Mouse (Mus musculus): ENCODE results near the gene Akap10. TPM values are rescaled to one million over a fixed set of nuclear protein-coding genes. Genes with fewer than 3 reads are reported as not detected.
"Not testable (repeated sequence)": the region's sequence is repeated elsewhere in the genome, so short reads cannot be mapped to it uniquely, and the experiment has no call there.

Akap10 gene
- total RNA-seq, 2 experiments from 2014 or later, result 35.5 to 40.5 TPM

DNA sequence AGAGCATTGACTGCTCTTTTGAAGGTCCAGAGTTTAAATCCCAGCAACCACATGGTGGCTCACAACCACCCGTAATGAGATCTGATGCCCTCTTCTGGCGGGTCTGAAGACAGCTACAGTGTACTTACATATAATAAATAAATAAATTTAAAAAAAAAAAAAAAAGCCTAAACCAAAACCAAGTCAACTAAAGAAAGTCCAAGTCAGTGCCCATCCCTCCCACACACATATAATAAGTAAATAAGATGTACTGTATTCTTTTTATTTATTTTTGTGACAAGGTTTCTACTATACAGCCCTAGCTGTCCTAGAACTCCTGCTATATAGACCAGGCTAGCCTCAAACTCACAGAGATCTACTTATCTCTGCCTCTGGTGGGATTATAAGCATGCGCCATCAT, 89.4 kb downstream of the Akap10 start:
- DNase-seq (ENCODE audit: low spot score in 2 of 2); intact Hi-C loops (cut with DNase I): not testable (repeated sequence)

- DNase-seq (ENCODE audit: low spot score in 2 of 2), result no peak
- intact Hi-C loops (cut with DNase I), result no loop called here
These were observed 90.1 kb downstream of the Akap10 start for GRCm38 (mm10) chr11:61839940-61840339.

- no peak for DNase-seq (ENCODE audit: low spot score in 2 of 2)
- intact Hi-C loops (cut with DNase I), result no loop called here
These were observed 90.9 kb downstream of the Akap10 start for GRCm38 (mm10) chr11:61839182-61839581.

Other genes starting within 250 kb of the Akap10 start
- under 1 TPM in 1 of 2 experiments, not detected in 1; 0.07 TPM for gene Fam83g, start 246.2 kb downstream of the Akap10 start, total RNA-seq (2021)
- under 1 TPM; 0.22 to 0.23 TPM for gene Slc5a10, start 209.4 kb downstream of the Akap10 start, total RNA-seq (2021)
- gene Prpsap2, start 168.2 kb downstream of the Akap10 start, total RNA-seq (2021), result 10 to 100 TPM; 38.0 to 38.4 TPM
- gene Ulk2, start 75.2 kb downstream of the Akap10 start, total RNA-seq (2021), result 10 to 100 TPM; 82.1 to 82.8 TPM
- 10 to 100 TPM; 61.0 to 83.6 TPM for gene Specc1, start 26.5 kb upstream of the Akap10 start, total RNA-seq (2021)

All from left cerebral cortex, postnatal 36 days (tissue).